Mouse (Mus musculus): Measurements from ENCODE around the gene 2300002M23Rik. TPM values are rescaled to one million over a fixed set of nuclear protein-coding genes. Genes with fewer than 3 reads are reported as not detected.

2300002M23Rik gene
- not detected for total RNA-seq (2021)

- no peak for DNase-seq (ENCODE audit: extremely low spot score in 1 of 2, low spot score in 1 of 2)
These were observed at the start of gene 2300002M23Rik for GRCm38 (mm10) chr17:35567150-35567549. TSS of gene 2300002M23Rik (plus strand) at chr17:35567450.

GRCm38 (mm10) chr17:35517526-35517925, 49.7 kb upstream of the 2300002M23Rik start:
- DNase-seq (ENCODE audit: extremely low spot score in 1 of 2, low spot score in 1 of 2) = no peak

GRCm38 (mm10) chr17:35524354-35524753, 42.9 kb upstream of the 2300002M23Rik start:
- DNase-seq (ENCODE audit: extremely low spot score in 1 of 2, low spot score in 1 of 2) = no peak

DNA sequence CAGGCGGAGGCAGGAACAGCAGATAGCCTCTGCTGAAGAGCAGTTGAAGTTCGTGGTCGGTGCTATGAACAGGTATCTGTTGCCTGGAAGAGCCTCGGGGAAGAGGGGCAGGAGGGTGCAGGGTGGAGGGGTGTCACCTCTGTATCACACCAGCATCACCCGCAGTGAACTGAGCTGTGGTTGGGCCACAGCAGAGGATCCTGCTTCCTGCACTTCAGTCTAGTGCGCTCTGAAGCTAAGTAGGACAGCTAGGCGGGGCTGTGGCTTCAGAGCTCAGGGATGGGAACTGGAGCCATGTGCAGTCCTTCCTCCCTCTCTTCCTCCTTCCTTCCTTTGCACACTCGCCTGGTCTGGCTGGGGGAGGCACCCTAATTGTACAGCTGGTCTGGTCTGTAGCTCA, 40.6 kb upstream of the 2300002M23Rik start:
- no peak for DNase-seq (ENCODE audit: extremely low spot score in 1 of 2, low spot score in 1 of 2)

- DNase-seq (ENCODE audit: extremely low spot score in 1 of 2, low spot score in 1 of 2) = no peak
These were observed 34.9 kb upstream of the 2300002M23Rik start for GRCm38 (mm10) chr17:35532360-35532759.

DNA sequence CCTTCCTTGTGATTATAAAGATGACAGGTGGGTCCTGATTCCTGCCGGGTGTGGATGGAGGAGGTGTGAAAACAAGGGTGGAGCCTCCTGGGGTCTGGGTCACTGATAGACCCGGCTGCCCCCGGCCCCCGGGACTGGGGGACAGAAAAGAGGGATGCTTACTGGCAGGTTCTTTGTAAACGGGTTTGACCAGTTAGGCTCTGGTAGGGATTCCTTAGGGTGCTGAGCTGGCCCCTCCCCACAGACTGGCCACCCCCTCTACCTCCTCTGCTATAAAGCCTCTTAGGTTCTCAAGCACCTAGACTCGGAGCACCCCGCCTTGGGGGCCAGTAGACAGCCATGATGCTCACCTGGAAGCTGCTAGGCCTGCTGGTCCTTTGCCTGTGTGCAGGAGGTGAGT, 34.3 kb upstream of the 2300002M23Rik start, which contains the start of gene Psors1c2:
Psors1c2 (plus strand) TSS at position 301 of the 400 bp plus-strand sequence.
- no peak for DNase-seq (ENCODE audit: extremely low spot score in 1 of 2, low spot score in 1 of 2)

DNA sequence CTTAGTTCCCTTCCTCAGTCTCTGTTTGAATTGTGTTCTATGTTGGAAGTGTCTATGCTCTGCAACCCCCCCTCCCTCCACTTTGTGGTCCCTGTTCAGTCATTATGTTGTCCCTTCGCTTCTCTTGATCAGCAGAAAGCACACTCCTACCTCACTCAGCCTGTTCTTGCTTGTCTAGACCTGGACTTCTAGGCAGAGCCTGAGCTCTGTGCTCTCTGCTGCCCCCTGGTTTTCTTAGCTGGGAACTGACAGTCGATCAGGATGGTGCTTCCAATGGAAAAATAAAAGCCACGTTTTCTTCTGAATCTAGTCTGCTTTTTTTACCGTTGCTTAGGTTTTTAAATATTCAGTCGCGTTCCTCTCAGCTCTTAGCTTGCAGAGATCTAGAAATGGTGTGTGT, 32.9 kb upstream of the 2300002M23Rik start:
- DNase-seq (ENCODE audit: extremely low spot score in 1 of 2, low spot score in 1 of 2) = peak; percentile 53 to 86

DNA sequence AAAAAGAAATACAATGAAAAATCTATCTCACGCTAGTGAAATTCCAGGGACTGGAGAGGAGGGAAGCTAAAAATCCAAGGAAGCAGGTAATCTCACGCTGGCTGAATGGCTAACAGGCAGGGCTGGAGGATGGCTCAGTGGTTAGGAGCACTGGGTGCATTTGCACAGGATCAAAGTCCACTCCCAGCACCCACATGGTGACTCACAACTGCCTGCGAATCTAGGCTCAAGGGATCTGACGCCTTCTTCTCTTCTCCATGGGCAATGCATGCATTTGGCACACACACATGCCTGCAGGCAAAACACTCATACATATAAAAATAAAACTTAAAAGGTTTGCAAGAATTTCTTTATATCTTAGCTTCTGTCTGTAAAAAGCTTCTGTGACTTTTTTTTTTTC, 29.8 kb upstream of the 2300002M23Rik start:
- DNase-seq (ENCODE audit: extremely low spot score in 1 of 2, low spot score in 1 of 2) = no peak

- DNase-seq (ENCODE audit: extremely low spot score in 1 of 2, low spot score in 1 of 2) = no peak
These were observed 28.8 kb upstream of the 2300002M23Rik start for GRCm38 (mm10) chr17:35538476-35538875.

DNA sequence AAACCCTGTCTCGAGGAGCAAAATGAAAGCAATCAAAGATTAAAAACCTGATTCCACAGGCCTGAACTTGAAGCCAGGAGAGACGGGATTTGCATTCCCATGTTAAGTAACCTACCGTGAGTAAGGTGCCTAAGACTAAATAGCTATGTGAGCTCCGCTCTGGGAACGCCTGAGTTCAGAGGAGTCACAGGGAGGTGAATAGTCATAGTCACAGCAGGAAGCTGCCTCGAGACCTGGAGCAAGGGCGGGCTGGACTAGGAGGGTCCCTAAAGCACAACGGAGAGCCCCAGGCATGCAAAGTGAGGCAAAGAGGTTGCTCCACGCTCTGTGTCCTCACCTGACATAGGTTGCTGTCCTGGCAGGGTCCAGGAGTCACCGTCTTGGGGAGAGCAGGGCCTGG, 27.7 kb upstream of the 2300002M23Rik start:
- DNase-seq (ENCODE audit: extremely low spot score in 1 of 2, low spot score in 1 of 2) = no peak

DNA sequence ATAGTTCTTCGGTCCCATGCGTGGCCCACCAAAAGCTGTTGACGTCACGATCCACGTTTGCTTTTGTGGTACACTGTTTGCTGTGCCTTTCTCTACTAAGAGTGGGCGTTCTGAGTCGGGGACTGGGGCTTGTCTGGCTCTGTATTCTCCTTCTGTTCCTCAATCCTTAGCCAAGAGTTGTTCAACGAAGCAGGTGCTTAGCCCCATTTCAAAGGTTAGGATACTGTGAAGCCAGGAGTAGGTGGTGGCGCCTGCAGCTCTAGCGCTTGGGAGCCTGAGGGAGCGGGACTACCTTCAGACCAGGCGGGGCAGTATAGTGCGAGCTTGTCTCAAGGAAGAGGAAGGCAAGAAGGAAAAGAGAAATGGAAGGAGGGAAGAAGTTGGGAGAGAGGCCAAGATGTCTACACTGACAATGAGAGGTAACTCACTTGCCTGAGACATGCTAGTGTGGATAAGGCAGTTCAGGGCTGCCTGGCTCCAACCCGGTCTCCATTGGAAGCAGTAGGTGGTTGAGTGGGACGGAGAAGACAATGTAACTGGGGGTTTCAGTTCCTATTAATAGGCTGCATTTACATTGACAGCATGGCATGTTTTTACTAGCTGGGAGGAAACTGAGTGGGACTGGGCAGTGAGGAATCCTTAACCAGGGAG, 24.4 kb upstream of the 2300002M23Rik start:
- DNase-seq (ENCODE audit: extremely low spot score in 1 of 2, low spot score in 1 of 2) = no peak

GRCm38 (mm10) chr17:35543412-35543861, 23.8 kb upstream of the 2300002M23Rik start:
- DNase-seq (ENCODE audit: extremely low spot score in 1 of 2, low spot score in 1 of 2) = no peak

GRCm38 (mm10) chr17:35544001-35544400, 23.2 kb upstream of the 2300002M23Rik start:
- no peak for DNase-seq (ENCODE audit: extremely low spot score in 1 of 2, low spot score in 1 of 2)

DNA sequence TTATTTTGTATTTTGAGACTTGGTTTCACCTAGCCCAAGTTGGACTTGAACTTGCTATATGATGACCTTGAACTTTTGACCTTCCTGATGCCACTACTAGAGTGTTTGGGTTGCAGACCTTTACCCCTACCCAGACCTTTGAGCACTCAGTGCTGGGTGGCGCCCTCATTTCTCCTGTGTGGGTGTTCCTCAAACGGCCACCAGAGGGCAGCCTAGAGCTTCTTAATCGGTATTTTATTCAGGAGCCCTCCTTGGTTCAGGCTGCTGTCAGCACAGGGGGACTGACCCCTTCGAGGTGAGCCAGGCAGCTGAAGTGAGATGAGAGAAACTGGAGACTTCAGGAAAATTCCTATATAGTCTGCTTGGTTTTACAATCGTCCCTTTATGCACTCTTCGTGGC, 22.6 kb upstream of the 2300002M23Rik start:
- peak; percentile 58 to 72 for DNase-seq (ENCODE audit: extremely low spot score in 1 of 2, low spot score in 1 of 2)

DNA sequence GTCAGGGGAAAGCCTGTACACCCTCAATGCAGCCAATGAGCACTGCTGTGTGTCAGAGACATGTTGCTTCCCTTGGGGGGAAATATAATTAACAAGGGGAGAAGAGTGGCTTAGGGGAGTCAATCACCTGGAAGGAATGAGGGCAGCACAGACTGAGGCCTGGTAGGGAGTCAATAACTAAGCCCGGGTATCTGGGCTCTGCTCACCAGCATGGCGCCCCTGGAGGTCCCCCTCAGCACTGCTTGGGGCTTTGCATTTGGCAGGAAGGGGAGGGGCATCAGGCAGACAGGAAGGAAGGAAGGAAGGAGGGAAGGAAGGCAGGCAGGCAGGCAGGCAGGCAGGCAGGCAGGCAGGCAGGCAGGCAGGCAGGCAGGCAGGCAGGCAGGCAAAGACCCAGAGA, 19.8 kb upstream of the 2300002M23Rik start:
- DNase-seq (ENCODE audit: extremely low spot score in 1 of 2, low spot score in 1 of 2) = no peak

GRCm38 (mm10) chr17:35548636-35549035, 18.6 kb upstream of the 2300002M23Rik start:
- no peak for DNase-seq (ENCODE audit: extremely low spot score in 1 of 2, low spot score in 1 of 2)

- DNase-seq (ENCODE audit: extremely low spot score in 1 of 2, low spot score in 1 of 2) = peak; percentile 52 to 54
These were observed 17.7 kb upstream of the 2300002M23Rik start for GRCm38 (mm10) chr17:35549437-35550142.

DNA sequence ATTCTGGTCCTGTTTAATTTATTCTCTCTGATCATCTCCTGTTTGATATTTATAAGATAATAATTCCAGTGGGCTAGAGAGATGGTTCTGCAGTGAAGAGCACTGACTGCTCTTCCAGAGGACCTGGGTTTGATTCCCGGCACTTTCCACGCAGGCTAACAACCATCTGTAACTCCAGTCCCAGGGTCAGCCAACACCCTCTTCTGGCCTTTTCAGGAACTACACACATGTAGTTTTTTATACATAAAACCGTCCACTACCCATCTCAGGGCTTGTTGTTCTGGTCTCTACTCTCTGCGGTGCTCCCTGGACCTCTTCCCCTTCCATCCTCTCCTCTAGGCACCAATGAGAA, 17.1 kb upstream of the 2300002M23Rik start:
- DNase-seq (ENCODE audit: extremely low spot score in 1 of 2, low spot score in 1 of 2) = no peak

DNA sequence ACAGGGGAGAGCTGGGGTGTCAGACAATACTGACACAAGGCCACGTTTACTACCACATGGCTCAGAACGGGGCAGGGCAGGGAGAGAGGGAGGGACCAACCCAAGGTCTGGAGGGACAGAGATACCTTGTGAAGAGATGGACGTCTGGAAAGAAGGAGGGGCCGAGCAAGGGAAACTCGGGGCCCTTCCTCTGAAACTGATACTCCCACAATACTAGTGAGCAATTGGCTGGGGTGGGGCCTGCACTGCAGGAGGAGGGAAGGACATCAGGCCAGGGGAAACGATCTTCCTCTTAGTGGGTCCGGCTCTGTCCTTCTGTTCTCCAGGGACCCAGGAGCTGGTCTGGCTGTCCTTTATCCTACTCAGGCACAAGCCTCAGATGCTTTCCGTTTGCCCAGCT, 16.4 kb upstream of the 2300002M23Rik start:
- no peak for DNase-seq (ENCODE audit: extremely low spot score in 1 of 2, low spot score in 1 of 2)

DNA sequence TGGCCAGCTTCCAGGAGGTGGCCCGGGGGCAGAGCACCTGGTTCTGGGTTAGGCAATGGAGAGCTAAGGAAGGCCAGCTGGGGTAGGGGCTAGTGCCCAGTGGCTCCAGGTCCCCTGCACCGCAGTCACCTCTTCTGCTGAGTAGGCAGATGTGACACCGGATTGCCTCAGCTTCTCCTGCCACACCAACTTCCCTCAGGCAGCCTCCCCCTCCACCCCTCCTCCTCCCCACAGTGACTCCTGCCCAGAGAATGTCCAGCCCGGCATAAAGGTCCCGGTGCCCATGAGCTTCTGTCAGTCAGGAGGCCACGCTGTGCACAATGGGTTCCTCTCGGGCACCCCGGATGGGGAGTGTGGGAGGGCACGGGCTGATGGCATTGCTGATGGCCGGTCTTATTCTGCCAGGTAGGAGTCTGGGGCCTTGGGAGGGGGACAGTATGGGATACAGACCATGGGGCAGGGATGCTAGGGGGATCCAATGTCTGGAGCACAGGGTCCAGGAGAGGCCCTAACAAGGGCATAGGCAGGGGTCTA, 15.3 kb upstream of the 2300002M23Rik start, which contains the start of gene Cdsn:
Cdsn (plus strand) TSS at position 248 of the 534 bp plus-strand sequence.
- DNase-seq (ENCODE audit: extremely low spot score in 1 of 2, low spot score in 1 of 2) = no peak

GRCm38 (mm10) chr17:35554321-35554720, 12.9 kb upstream of the 2300002M23Rik start:
- DNase-seq (ENCODE audit: extremely low spot score in 1 of 2, low spot score in 1 of 2) = no peak

Data from layer of hippocampus, postnatal 25 days (tissue).